Mouse (Mus musculus): ENCODE measurements at regions not wholly inside any gene's neighbourhood (a gene's known extent, or its start where the extent isn't known, plus 50 kb on each side); places are given as distances from the start of the nearest gene placed in this dataset.

DNA sequence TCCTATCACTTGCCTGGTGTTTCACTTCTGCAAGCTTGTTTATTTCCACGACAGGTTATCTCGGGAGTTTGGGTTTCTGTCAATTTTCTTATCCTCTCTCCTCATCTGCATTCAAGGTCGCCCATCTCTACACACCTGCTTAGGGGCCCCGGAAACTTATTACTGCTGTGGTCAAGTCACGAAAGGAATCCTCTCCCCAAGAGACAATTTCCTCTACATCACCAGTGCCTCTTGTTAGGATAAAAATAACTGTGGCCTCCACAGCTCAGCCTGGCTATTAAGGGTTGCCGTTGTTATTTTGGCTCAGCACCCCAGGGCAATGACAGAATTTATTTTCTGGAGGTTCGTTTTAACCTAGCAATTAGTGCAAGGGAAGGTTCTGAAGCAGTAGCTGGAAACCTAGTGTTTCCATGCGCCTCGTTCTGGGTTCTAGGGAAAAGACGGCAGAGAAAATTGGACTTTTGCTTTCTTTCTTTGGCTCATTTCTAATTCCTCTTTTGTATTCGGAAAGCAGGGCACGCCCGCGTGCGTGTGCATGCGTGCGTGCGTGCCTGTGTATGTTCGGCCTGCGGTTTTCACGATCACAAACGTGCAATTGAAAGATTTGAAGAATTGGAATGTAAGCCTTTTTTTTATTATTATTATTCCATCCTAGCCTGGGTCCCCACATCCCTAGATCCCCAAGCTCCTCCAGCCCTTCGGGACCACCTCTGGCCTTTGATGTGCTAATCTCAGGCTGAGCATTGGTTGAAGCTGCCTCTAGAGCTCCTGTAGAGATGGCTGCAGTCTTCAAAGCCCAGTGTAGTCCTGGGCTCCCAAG lies 147.1 kb upstream of the Jarid2 start:
- Histone ChIP-seq H3K4me3 (peak overlapping the region; percentile 36), H3K4me1 (peaks cover 53% of the 10 kb centered on the region), H3K36me3 (replicated peaks) (no peaks in the 10 kb centered on the region), H3K27me3 (ENCODE audit: poor library complexity, severe bottlenecking) (peaks cover 19% of the 10 kb centered on the region), H3K9me3 (peaks cover 9% of the 10 kb centered on the region), H3K27ac (peak overlapping the region; percentile 67)
- peak; percentile 31 for DNase-seq (ENCODE audit: extremely low spot score, low spot score)
- 16% methylated on average over 23 of the region's 23 CpGs for WGBS

DNA sequence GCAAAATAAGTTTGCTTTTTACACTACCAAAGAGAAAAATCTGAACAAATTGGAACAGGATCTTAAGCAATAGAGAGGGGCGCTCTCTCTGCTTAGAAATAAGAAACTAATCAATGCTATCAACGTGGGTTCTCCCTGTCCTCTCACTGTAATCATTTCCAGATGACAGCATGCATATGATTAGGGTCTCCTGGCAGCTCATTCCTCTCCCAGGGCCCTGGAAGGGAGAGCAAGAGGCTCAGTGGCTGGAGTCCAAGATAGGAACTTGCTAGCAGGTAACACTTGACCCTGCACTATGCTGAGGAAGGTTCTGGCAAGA lies 146.5 kb upstream of the Jarid2 start:
- DNase-seq (ENCODE audit: extremely low spot score, low spot score): no peak
- Histone ChIP-seq H3K4me3 (peak overlapping the region; percentile 36; the same call in 1 of the 2 replicates), H3K27me3 (ENCODE audit: poor library complexity, severe bottlenecking) (peaks cover 19% of the 10 kb centered on the region), H3K9me3 (peaks cover 9% of the 10 kb centered on the region), H3K36me3 (replicated peaks) (no peaks in the 10 kb centered on the region), H3K27ac (peak overlapping the region; percentile 67), H3K4me1 (peaks cover 54% of the 10 kb centered on the region)
- 14% methylated on average over 2 of the region's 2 CpGs for WGBS

DNA sequence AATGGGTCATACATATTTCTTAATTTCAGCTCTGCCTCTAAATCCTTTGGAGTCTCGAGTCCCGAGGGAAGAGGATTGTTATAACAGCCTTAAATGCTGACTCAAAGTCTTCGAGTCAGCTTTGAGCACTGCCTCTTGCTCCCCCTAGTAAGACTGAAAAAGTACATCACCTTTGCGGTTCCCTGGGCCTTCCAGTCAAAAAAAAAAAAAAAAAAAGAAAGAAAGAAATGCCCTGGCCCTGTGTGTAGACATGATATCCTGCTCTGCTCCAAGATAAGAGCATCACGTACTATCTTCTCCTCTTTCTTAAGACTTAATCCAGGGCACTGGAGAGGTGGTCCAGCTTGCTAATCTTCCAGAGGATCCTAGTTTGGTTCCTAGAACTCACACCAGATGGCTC lies 145.7 kb upstream of the Jarid2 start:
- 66% methylated on average over 5 of the region's 5 CpGs for WGBS
- Histone ChIP-seq H3K4me3 (no peak overlapping the region), H3K27me3 (ENCODE audit: poor library complexity, severe bottlenecking) (peaks cover 22% of the 10 kb centered on the region), H3K4me1 (peaks cover 56% of the 10 kb centered on the region), H3K9me3 (peaks cover 7% of the 10 kb centered on the region), H3K27ac (peak overlapping the region; percentile 27; the same call in 1 of the 2 replicates), H3K36me3 (replicated peaks) (no peaks in the 10 kb centered on the region)
- DNase-seq (ENCODE audit: extremely low spot score, low spot score): no peak

DNA sequence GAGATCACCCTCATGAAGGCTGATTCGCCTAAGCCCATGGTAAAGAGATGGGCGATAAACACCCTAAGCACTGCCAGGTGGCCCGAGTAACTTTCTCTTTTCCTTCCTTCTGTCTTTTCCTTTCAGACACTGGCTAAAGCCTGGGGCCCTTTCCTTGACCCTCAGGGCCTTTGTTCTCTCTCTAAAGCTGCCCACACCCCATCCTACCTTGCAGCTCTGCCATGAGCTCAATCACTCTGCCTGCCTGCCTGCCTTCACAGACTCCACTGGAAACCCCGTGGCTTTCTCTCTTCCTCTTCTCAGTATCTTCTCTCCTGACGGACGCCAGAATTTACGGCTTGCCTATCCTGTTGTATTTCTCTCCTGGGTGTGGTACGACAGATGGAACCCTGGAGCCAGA lies 145.1 kb upstream of the Jarid2 start:
- H3K27ac ChIP-seq: peak overlapping the region; percentile 27
- H3K9me3 ChIP-seq: peaks cover 2% of the 10 kb centered on the region; the same call in 1 of the 2 replicates
- no peak overlapping the region for H3K4me3 ChIP-seq
- no peak for DNase-seq (ENCODE audit: extremely low spot score, low spot score)
- WGBS: 20% methylated on average over 8 of the region's 8 CpGs
- H3K4me1 ChIP-seq: peaks cover 56% of the 10 kb centered on the region
- no peaks in the 10 kb centered on the region for H3K36me3 ChIP-seq (replicated peaks)
- peaks cover 22% of the 10 kb centered on the region for H3K27me3 ChIP-seq (ENCODE audit: poor library complexity, severe bottlenecking)

DNA sequence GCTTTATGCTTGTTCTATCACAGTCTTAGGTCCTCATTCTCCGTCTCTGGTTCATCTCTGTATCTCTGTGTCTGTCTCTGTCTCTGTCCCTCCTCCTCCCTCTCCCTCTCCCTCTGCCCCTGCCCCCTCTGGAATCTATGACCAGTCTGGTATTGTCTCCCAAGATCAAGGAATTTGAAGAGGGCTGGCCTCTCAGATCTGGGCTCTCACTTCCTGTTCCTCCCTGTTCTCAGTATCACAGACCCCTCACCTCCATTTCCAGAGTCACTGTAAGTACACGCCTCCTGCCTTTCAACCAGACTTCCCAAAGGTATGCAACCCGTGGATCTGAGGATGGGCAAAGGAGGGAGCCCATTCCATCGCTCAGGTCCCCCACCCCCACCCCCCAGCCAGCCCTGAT lies 144.7 kb upstream of the Jarid2 start:
- H3K36me3 ChIP-seq (replicated peaks): no peaks in the 10 kb centered on the region
- peaks cover 56% of the 10 kb centered on the region for H3K4me1 ChIP-seq
- no peak for DNase-seq (ENCODE audit: extremely low spot score, low spot score)
- H3K27ac ChIP-seq: peak overlapping the region; percentile 27; the same call in 1 of the 2 replicates
- peaks cover 22% of the 10 kb centered on the region for H3K27me3 ChIP-seq (ENCODE audit: poor library complexity, severe bottlenecking)
- H3K4me3 ChIP-seq: no peak overlapping the region
- WGBS: 35% methylated on average over 4 of the region's 4 CpGs
- no peaks in the 10 kb centered on the region for H3K9me3 ChIP-seq

DNA sequence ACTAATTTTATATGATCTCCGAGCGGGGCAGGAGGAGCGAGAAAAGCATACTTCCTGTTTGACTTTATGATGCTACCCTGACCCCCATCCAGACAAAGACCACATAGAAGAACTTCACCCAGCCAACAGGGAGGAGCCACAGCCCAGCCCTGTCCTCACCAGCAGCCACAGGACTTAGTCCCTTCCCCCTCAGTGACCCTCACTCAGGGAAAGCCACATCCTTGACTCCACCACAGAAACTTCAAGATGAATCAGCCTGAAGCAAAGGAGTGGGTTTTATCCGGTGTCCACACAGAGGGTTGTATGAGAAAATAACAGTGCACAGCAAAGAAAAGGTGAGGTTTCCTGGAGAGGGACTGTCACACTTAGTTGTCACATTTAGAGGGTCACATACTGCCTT lies 141.4 kb upstream of the Jarid2 start:
- Histone ChIP-seq H3K9me3 (no peaks in the 10 kb centered on the region), H3K4me3 (no peak overlapping the region), H3K4me1 (peaks cover 25% of the 10 kb centered on the region), H3K27me3 (ENCODE audit: poor library complexity, severe bottlenecking) (peaks cover 16% of the 10 kb centered on the region), H3K27ac (no peak overlapping the region), H3K36me3 (replicated peaks) (no peaks in the 10 kb centered on the region)
- WGBS: 68% methylated on average over 4 of the region's 4 CpGs
- no peak for DNase-seq (ENCODE audit: extremely low spot score, low spot score)

DNA sequence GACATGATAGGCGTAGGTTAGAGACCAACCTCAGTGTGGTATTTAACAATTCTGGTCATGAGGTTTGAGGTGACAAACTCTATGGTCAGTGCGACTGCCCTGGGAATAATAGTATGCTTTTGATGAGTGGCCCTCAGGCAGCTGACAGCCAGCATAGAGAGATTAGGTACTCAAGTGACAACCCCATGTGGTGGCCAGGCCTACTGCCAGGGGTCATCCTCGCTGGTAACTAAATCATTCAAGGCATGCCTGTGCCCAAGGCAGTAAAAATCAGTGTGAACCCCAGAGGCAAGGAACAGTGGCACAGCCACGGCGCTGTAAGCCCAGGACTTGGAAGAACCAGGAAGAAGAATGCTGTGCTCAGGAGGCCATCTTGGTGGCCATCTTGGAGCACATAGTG lies 134.6 kb upstream of the Jarid2 start:
- 91% methylated on average over 5 of the region's 5 CpGs for WGBS
- no peaks in the 10 kb centered on the region for H3K36me3 ChIP-seq (replicated peaks)
- H3K4me1 ChIP-seq: no peaks in the 10 kb centered on the region
- H3K27ac ChIP-seq: no peak overlapping the region
- no peak overlapping the region for H3K4me3 ChIP-seq
- no peaks in the 10 kb centered on the region for H3K27me3 ChIP-seq (ENCODE audit: poor library complexity, severe bottlenecking)
- DNase-seq (ENCODE audit: extremely low spot score, low spot score): no peak
- no peaks in the 10 kb centered on the region for H3K9me3 ChIP-seq

DNA sequence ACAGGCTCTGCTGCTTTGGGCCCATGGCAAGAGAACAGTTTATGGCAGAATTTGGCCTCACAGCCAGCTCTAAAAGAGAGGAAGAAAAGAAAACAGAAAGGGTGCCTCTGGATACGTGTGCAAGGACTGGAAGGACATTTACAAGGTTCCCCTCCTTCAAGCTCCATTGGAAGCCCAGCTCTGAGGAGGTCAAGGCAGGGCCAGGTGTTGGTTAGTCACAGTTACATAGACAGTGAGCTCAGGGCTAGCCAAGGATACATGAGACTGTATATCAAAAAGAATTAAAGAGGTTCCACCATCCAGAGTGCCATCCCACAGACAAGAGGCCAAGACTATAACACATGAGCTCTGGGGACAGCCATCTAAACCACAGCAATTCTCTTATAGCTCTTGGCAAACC lies 131.6 kb upstream of the Jarid2 start:
- Histone ChIP-seq H3K27me3 (ENCODE audit: poor library complexity, severe bottlenecking) (peaks cover 25% of the 10 kb centered on the region), H3K27ac (no peak overlapping the region), H3K4me1 (peaks cover 18% of the 10 kb centered on the region), H3K4me3 (no peak overlapping the region), H3K9me3 (no peaks in the 10 kb centered on the region), H3K36me3 (replicated peaks) (no peaks in the 10 kb centered on the region)
- DNase-seq (ENCODE audit: extremely low spot score, low spot score): no peak
- WGBS: 78% methylated on average over 1 of the region's 1 CpGs

DNA sequence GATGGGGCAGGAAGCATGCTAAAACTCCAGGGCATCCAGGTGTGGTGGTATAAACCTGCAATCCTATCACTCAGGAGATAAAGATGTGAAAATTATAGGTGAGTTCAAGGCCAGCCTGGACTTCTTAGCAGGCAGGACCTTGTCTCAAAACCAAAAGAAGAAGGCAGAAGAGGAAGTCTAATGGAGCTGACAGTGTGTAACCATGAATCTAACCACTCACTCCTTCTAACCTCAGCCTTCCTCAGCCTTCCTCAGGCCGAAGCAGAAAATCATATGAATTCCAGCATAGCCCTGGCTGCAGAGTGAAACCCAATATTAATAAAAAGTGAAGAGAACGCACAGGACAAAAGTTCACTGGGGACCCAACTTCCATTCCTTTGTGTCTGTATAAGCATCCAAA lies 128.2 kb upstream of the Jarid2 start:
- Histone ChIP-seq H3K27me3 (ENCODE audit: poor library complexity, severe bottlenecking) (peaks cover 37% of the 10 kb centered on the region), H3K9me3 (no peaks in the 10 kb centered on the region), H3K36me3 (replicated peaks) (no peaks in the 10 kb centered on the region), H3K4me3 (no peak overlapping the region), H3K4me1 (peaks cover 21% of the 10 kb centered on the region), H3K27ac (no peak overlapping the region)
- 83% methylated on average over 2 of the region's 2 CpGs for WGBS
- no peak for DNase-seq (ENCODE audit: extremely low spot score, low spot score)

DNA sequence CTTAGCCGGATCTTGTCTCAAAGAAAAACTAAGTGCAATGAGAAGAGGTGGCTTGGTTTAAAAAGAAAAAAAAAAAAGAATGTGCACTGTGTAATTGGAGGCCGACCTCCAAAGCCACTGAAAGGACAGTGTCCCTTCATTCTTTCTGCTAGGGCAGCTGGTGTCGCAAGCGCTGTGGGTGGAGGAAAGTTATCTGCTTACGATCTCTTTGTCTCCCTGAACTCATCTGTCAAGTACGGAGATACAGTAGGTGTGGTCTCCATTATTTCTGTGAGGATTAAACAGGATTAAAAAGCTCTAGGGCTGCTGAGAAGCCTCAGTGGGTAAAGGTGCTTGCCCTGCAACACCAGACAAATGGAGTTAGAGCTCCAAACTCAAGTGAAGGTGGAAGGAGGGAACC lies 126.6 kb upstream of the Jarid2 start:
- H3K27ac ChIP-seq: no peak overlapping the region
- WGBS: 18% methylated on average over 6 of the region's 6 CpGs
- no peak for DNase-seq (ENCODE audit: extremely low spot score, low spot score)
- H3K27me3 ChIP-seq (ENCODE audit: poor library complexity, severe bottlenecking): peaks cover 37% of the 10 kb centered on the region
- peaks cover 21% of the 10 kb centered on the region for H3K4me1 ChIP-seq
- H3K9me3 ChIP-seq: no peaks in the 10 kb centered on the region
- H3K36me3 ChIP-seq (replicated peaks): no peaks in the 10 kb centered on the region
- no peak overlapping the region for H3K4me3 ChIP-seq

DNA sequence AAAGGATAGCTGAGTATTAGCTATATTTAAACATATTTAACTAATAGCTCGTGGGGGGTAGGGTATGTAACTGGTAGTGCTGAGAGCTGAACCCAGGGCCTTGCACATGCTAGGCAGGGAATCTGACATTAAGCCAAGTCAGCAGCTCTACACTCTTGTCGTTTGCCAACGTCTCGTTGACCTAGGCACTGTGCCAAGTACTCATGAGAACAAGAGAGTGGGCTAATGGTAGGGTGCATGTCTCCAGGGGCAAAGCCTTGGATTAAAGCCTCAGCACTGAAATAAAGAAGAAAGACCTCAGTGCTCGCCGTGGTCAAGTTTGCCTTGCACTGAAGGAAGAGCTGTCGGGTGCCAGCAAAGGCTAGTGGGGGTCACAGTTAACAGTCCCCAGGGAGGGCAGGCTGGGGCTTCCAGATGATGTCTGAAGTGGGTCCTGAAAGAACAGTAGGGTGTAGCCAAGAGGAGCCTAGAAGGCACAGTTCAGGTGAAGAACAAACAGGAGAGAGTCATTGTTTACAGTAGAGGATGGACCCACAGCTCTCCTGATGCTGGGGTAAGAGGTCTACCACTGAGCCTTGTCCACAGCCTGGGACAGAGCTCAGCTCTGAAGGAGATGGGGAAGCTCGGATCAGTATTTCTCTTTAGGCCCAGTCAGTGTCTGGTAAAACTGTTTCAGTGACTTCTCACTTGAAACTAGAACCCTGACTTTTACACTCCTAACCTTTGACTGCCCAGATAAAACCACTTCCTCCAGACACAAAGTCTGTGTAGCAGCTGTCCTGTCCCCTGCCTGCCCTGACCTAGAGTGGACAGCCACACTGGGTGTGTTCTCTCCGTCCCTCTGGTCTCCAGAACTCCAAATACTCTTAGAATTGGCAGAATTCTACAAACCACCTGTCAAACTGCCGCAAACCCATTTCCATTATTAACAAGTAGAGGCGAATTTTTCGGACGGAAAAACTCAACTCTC lies 121.7 kb upstream of the Jarid2 start:
- Histone ChIP-seq H3K36me3 (replicated peaks) (no peaks in the 10 kb centered on the region), H3K4me1 (peaks cover 11% of the 10 kb centered on the region), H3K9me3 (no peaks in the 10 kb centered on the region), H3K4me3 (no peak overlapping the region), H3K27me3 (ENCODE audit: poor library complexity, severe bottlenecking) (peaks cover 12% of the 10 kb centered on the region), H3K27ac (no peak overlapping the region)
- 91% methylated on average over 13 of the region's 13 CpGs for WGBS
- DNase-seq (ENCODE audit: extremely low spot score, low spot score): no peak

DNA sequence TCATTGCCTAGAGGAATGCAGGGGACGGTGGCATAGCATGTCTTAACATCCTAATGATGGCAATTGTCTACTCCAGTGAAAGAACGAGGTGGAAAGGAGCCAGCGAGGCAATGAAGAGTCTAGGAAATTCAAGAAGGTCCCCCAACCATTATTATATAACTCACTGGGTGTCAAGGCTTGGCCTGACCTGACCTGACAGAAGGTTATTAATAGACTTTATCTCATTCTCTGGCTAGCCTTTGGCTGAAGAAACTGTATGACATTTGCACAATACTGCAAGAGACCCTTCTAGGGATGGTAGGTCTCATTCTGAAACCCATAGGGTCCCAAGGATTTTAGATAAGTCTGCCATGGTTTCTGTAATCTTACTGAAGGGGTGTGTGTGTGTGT lies 121.0 kb upstream of the Jarid2 start:
- H3K27me3 ChIP-seq (ENCODE audit: poor library complexity, severe bottlenecking): peaks cover 6% of the 10 kb centered on the region
- H3K36me3 ChIP-seq (replicated peaks): no peaks in the 10 kb centered on the region
- no peak overlapping the region for H3K27ac ChIP-seq
- DNase-seq (ENCODE audit: extremely low spot score, low spot score): no peak
- peaks cover 8% of the 10 kb centered on the region for H3K4me1 ChIP-seq
- H3K4me3 ChIP-seq: no peak overlapping the region
- H3K9me3 ChIP-seq: no peaks in the 10 kb centered on the region
- 86% methylated on average over 3 of the region's 3 CpGs for WGBS
